Mouse (Mus musculus) CH12.LX (cell line): Measurements from ENCODE around the gene Cep41. TPM values are rescaled to one million over a fixed set of nuclear protein-coding genes. Genes with fewer than 3 reads are reported as not detected.

ENCODE experiments used
- DNase-seq: peaks from one replicate; pipeline ENCODE4 v3.0.0-alpha.2; 2013; ENCODE audit errors: extremely low read depth
- H3K27ac ChIP-seq: 2 replicates; pipeline ENCODE4 v1.5.1; 2012; ENCODE audit warnings: low read depth, mild to moderate bottlenecking, control low read depth, moderate library complexity; ENCODE audit not compliant: insufficient read depth
- H3K27me3 ChIP-seq: replicated peaks from 2 replicates; pipeline ENCODE3; 2012; ENCODE audit warnings: inconsistent platforms
- H3K36me3 ChIP-seq, 2 experiments: replicated peaks in 1 of 2; 2 replicates each; pipeline versions ENCODE3 to v1.6.1; 2012; ENCODE audit warnings: inconsistent platforms in 1 of 2, low read length in 1 of 2, mild to moderate bottlenecking in 1 of 2, mixed read lengths in 1 of 2, moderate library complexity in 1 of 2; ENCODE audit not compliant: control insufficient read depth in 1 of 2, insufficient read depth in 1 of 2
- H3K4me1 ChIP-seq, 2 experiments: 2 replicates each; pipeline ENCODE4 v1.6.1; 2012; ENCODE audit warnings: inconsistent platforms in 1 of 2, moderate library complexity in 1 of 2; ENCODE audit not compliant: insufficient read depth in 2 of 2, control insufficient read depth in 1 of 2
- H3K4me2 ChIP-seq: 2 replicates; pipeline ENCODE4 v1.6.1; 2012; ENCODE audit warnings: low read depth, mild to moderate bottlenecking, control low read depth; ENCODE audit not compliant: poor library complexity, insufficient read depth, severe bottlenecking
- H3K4me3 ChIP-seq, 3 experiments: fragments of 150-350 bp in 1 of 3; sonication (generic) in 1 of 3; replicated peaks in 1 of 3; 2 replicates each; pipeline versions ENCODE3 to v1.5.1; 2011 to 2012; ENCODE audit warnings: low read depth in 2 of 3, low read length in 2 of 3, mild to moderate bottlenecking in 2 of 3, moderate library complexity in 2 of 3, control low read depth in 1 of 3, improper control_type of control experiment in 1 of 3, inconsistent platforms in 1 of 3, mixed read lengths in 1 of 3; ENCODE audit not compliant: poor library complexity in 1 of 3
- H3K79me2 ChIP-seq: replicated peaks from 2 replicates; pipeline ENCODE4 v1.6.1; 2012; ENCODE audit warnings: mild to moderate bottlenecking, moderate library complexity; ENCODE audit not compliant: control insufficient read depth, poor library complexity, insufficient read depth, severe bottlenecking; ENCODE audit errors: extremely low read depth
- H3K9ac ChIP-seq: 2 replicates; pipeline ENCODE4 v1.6.1; 2012; ENCODE audit warnings: low read depth, mild to moderate bottlenecking, control low read depth, moderate library complexity; ENCODE audit not compliant: insufficient read depth
- H3K9me3 ChIP-seq: replicated peaks from 2 replicates; pipeline ENCODE3; 2012; ENCODE audit warnings: low read length, inconsistent platforms, mixed read lengths
- CHD2 ChIP-seq: IDR thresholded peaks from 2 replicates; pipeline ENCODE4 v1.6.1; 2011; ENCODE audit warnings: low read length, improper control_type of control experiment
- ELF1 ChIP-seq: IDR thresholded peaks from 2 replicates; pipeline ENCODE4 v1.6.1; 2014; ENCODE audit warnings: low read depth, mild to moderate bottlenecking, inconsistent platforms, low read length, improper control_type of control experiment
- MAZ ChIP-seq: IDR thresholded peaks from 2 replicates; pipeline ENCODE4 v1.6.1; 2012; ENCODE audit warnings: low read depth, mild to moderate bottlenecking, inconsistent platforms, low read length, improper control_type of control experiment, moderate library complexity
- MEF2A ChIP-seq: IDR thresholded peaks from 2 replicates; pipeline ENCODE4 v1.6.1; 2014; ENCODE audit warnings: low read depth, mild to moderate bottlenecking, inconsistent platforms, low read length, improper control_type of control experiment, borderline replicate concordance
- NELFE ChIP-seq: IDR thresholded peaks from 2 replicates; pipeline ENCODE4 v1.6.1; 2011; ENCODE audit warnings: low read depth, low read length, improper control_type of control experiment
- NRF1 ChIP-seq: IDR thresholded peaks from 2 replicates; pipeline ENCODE4 v1.6.1; 2014; ENCODE audit warnings: low read depth, mild to moderate bottlenecking, inconsistent platforms, low read length, improper control_type of control experiment, moderate library complexity
- POLR2A ChIP-seq: IDR thresholded peaks from 2 replicates; pipeline ENCODE4 v1.6.1; 2011; ENCODE audit warnings: low read depth, mild to moderate bottlenecking, improper control_type of control experiment, low read length
- RCOR1 ChIP-seq: conservative IDR thresholded peaks from 2 replicates; pipeline ENCODE4 v1.6.1; 2012; ENCODE audit warnings: low read depth, mild to moderate bottlenecking, inconsistent platforms, low read length, improper control_type of control experiment
- TCF12 ChIP-seq: IDR thresholded peaks from 2 replicates; pipeline ENCODE4 v1.6.1; 2014; ENCODE audit warnings: low read depth, mild to moderate bottlenecking, inconsistent platforms, low read length, improper control_type of control experiment
- UBTF ChIP-seq: IDR thresholded peaks from 2 replicates; pipeline ENCODE4 v1.6.1; 2012; ENCODE audit warnings: low read depth, mild to moderate bottlenecking, inconsistent platforms, low read length, improper control_type of control experiment, moderate library complexity
- ZC3H11A ChIP-seq: IDR thresholded peaks from 2 replicates; pipeline ENCODE4 v1.6.1; 2012; ENCODE audit warnings: low read depth, mild to moderate bottlenecking, inconsistent platforms, low read length, improper control_type of control experiment
- ZKSCAN1 ChIP-seq: IDR thresholded peaks from 2 replicates; pipeline ENCODE4 v1.6.1; 2012; ENCODE audit warnings: low read depth, inconsistent platforms, low read length, improper control_type of control experiment, borderline replicate concordance
- ZNF384 ChIP-seq: IDR thresholded peaks from 2 replicates; pipeline ENCODE4 v1.6.1; 2012; ENCODE audit warnings: low read depth, low read length, improper control_type of control experiment, inconsistent platforms
- dilution Hi-C: fragments of 300-500 bp; cut with MboI; formaldehyde crosslinking; loops from 2 replicates; pipeline ENCODE4 v1.14.3; 2020; ENCODE audit warnings: low sequenced_read_pairs; ENCODE audit not compliant: extremely low pct_unique_long_range_greater_than_20kb, extremely low pct_ligation_motif_present
- in situ Hi-C: fragments of 300-500 bp; cut with MboI; formaldehyde crosslinking; loops from 3 replicates; pipeline ENCODE4 v1.14.3; 2019; ENCODE audit warnings: low sequenced_read_pairs, low pct_ligation_motif_present, low pct_unique_long_range_greater_than_20kb, mixed read lengths
- polyA plus RNA-seq: library from polyadenylated mRNA; unstranded; fragments of >175 nt; gene quantifications from 2 replicates; pipeline ENCODE4 v1.2.1, GENCODE M21; 2012; ENCODE audit warnings: low read depth; ENCODE audit not compliant: insufficient read length
- total RNA-seq, 2 experiments: library from RNA; depleted of rRNA; stranded (reverse); fragments of 300-350 nt in 1 of 2; fragments of >200 nt in 1 of 2; gene quantifications; 2 replicates each; pipeline ENCODE4 v1.2.3; 2012 to 2014

The Cep41 gene
- total and polyA plus RNA-seq, 3 experiments: 4.2 to 11.4 (median 8.7) TPM

DNA sequence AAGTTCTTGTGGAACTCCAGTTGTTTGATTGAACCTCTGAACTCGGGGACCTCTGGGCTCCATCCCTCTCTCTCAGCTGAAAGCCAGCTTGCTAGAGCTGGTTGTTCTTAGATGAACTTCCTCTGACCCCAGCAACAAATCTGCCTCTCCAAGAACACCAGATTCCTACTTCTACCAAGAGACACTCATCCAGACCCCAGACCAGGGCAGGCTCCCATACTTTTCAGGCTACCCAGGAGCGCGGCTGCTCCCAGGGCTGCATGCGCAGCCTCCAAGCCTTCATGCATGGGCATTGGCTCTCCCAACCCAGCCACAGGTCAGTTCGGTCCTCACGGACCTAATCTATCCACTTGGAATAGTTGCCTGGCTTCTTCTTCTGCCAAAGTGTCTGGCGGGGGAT lies 29.8 kb upstream of the Cep41 start, which contains the start of gene Mest:
TSS of gene Mest (plus strand) at position 217 of the 400 bp plus-strand sequence.
- dilution Hi-C loops: no loop called here
- no peak within 1 kb of the TSS for H3K9ac ChIP-seq
- no peaks in the 10 kb centered on the region for H3K36me3 ChIP-seq
- TF ChIP-seq NELFE: no peak
- no peak for TF ChIP-seq ELF1
- TF ChIP-seq ZNF384: no peak
- TF ChIP-seq UBTF: no peak
- no peak for TF ChIP-seq CHD2
- in situ Hi-C loops: no loop called here
- H3K4me3 ChIP-seq: no peak within 1 kb of the TSS
- peak within 1 kb of the TSS; percentile 15; the same call in 1 of the 2 replicates for H3K4me2 ChIP-seq
- H3K9me3 ChIP-seq: no peaks in the 10 kb centered on the region
- no peak within 1 kb of the TSS for H3K27ac ChIP-seq
- no peak for DNase-seq
- H3K27me3 ChIP-seq: no peaks in the 10 kb centered on the region
- no peaks in the 10 kb centered on the region for H3K4me1 ChIP-seq
- no peaks in the 10 kb centered on the region for H3K79me2 ChIP-seq

DNA sequence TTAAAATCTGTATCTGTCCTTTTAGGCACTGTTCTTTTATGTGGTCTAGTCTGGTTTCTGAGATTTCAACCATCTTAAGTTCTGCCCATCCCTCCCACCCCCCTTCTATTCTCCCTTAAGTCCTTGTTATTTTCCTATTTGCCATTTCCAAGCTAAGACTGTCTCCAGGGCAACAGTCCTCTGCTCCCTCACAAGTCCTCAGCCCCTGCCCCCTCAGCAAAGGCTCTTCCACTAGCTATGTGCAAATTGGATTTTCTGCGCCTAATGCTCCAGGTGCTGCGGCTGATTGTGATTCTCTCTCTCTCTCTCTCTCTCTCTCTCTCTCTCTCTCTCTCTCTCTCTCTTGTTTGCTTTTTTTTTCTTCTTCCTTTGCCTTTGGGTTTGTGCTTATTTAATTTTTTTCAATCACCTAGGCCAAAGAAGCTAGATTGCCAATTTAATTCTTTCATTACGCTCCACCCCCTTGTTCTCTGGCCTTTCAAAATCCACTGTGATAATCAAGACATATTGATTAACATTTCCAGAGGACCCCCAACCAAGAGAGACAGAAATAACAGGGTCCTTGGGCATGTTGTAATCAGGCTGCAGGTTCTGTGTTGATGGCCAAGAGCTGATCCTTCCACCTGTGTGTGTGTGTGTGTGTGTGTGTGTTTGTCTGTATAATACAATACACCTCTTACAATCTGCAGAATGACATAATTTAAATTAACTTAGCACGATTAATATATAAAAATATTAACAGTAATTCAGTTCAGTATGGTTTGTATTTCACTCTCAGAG lies 29.0 kb upstream of the Cep41 start:
- H3K36me3 ChIP-seq: no peaks in the 10 kb centered on the region
- no peak overlapping the region for H3K27ac ChIP-seq
- no peak for DNase-seq
- no peak for TF ChIP-seq ZKSCAN1
- no peak for TF ChIP-seq RCOR1
- no peaks in the 10 kb centered on the region for H3K9me3 ChIP-seq
- in situ Hi-C loops (no loop called here), dilution Hi-C loops (no loop called here)
- H3K9ac ChIP-seq: no peak overlapping the region
- no peak overlapping the region for H3K4me3 ChIP-seq
- no peaks in the 10 kb centered on the region for H3K27me3 ChIP-seq
- H3K4me1 ChIP-seq: no peaks in the 10 kb centered on the region
- H3K4me2 ChIP-seq: peak overlapping the region; percentile 15; the same call in 1 of the 2 replicates
- no peaks in the 10 kb centered on the region for H3K79me2 ChIP-seq

- no peak overlapping the region for H3K4me2 ChIP-seq
Observed at GRCm38 (mm10) chr6:30716796-30717195, 23.2 kb upstream of the Cep41 start.

More at GRCm38 (mm10) chr6:30716796-30717195, 23.2 kb upstream of the Cep41 start:
- no peak overlapping the region for H3K27ac ChIP-seq
- dilution Hi-C loops (no loop called here), in situ Hi-C loops (no loop called here)
- no peak overlapping the region for H3K9ac ChIP-seq
- TF ChIP-seq TCF12 (no peak), ELF1 (no peak), POLR2A (no peak), RCOR1 (no peak), NRF1 (no peak), ZC3H11A (no peak), MAZ (no peak), MEF2A (no peak)
- H3K4me1 ChIP-seq: no peaks in the 10 kb centered on the region
- H3K9me3 ChIP-seq: no peaks in the 10 kb centered on the region
- H3K36me3 ChIP-seq: no peaks in the 10 kb centered on the region
- H3K4me3 ChIP-seq: no peak overlapping the region
- no peaks in the 10 kb centered on the region for H3K79me2 ChIP-seq
- H3K27me3 ChIP-seq: no peaks in the 10 kb centered on the region
- no peak for DNase-seq
